Mouse (Mus musculus): Measurements from ENCODE around the gene Ppp1r14c. TPM values are rescaled to one million over a fixed set of nuclear protein-coding genes. Genes with fewer than 3 reads are reported as not detected.
"Not testable (repeated sequence)": the region's sequence is repeated elsewhere in the genome, so short reads cannot be mapped to it uniquely, and the experiment has no call there.

Ppp1r14c gene
- total RNA-seq, 1 experiment from 2014 or later = not detected

- ATAC-seq (replicated peaks; ENCODE audit: insufficient number of reproducible peaks, low FRiP score, low TSS enrichment, poor library complexity, severe bottlenecking) = not testable (repeated sequence)
Observed at GRCm38 (mm10) chr10:3446748-3447147, 80.9 kb downstream of the Ppp1r14c start.

- ATAC-seq (replicated peaks; ENCODE audit: insufficient number of reproducible peaks, low FRiP score, low TSS enrichment, poor library complexity, severe bottlenecking) = no peak
Observed at GRCm38 (mm10) chr10:3448699-3449098, 82.8 kb downstream of the Ppp1r14c start.

GRCm38 (mm10) chr10:3451930-3452329 lies 86.1 kb downstream of the Ppp1r14c start:
- no peak for ATAC-seq (replicated peaks; ENCODE audit: insufficient number of reproducible peaks, low FRiP score, low TSS enrichment, poor library complexity, severe bottlenecking)

- ATAC-seq (replicated peaks; ENCODE audit: insufficient number of reproducible peaks, low FRiP score, low TSS enrichment, poor library complexity, severe bottlenecking) = no peak
Observed at GRCm38 (mm10) chr10:3452822-3453475, 87.1 kb downstream of the Ppp1r14c start.

GRCm38 (mm10) chr10:3458686-3459085 lies 92.8 kb downstream of the Ppp1r14c start:
- no peak for ATAC-seq (replicated peaks; ENCODE audit: insufficient number of reproducible peaks, low FRiP score, low TSS enrichment, poor library complexity, severe bottlenecking)

GRCm38 (mm10) chr10:3460841-3461240 lies 95.0 kb downstream of the Ppp1r14c start:
- no peak for ATAC-seq (replicated peaks; ENCODE audit: insufficient number of reproducible peaks, low FRiP score, low TSS enrichment, poor library complexity, severe bottlenecking)

GRCm38 (mm10) chr10:3466135-3466626 lies 100.3 kb downstream of the Ppp1r14c start:
- ATAC-seq (replicated peaks; ENCODE audit: insufficient number of reproducible peaks, low FRiP score, low TSS enrichment, poor library complexity, severe bottlenecking) = no peak

- no peak for ATAC-seq (replicated peaks; ENCODE audit: insufficient number of reproducible peaks, low FRiP score, low TSS enrichment, poor library complexity, severe bottlenecking)
Observed at GRCm38 (mm10) chr10:3468590-3468989, 102.7 kb downstream of the Ppp1r14c start.

- ATAC-seq (replicated peaks; ENCODE audit: insufficient number of reproducible peaks, low FRiP score, low TSS enrichment, poor library complexity, severe bottlenecking) = no peak
Observed at GRCm38 (mm10) chr10:3476611-3477010, 110.8 kb downstream of the Ppp1r14c start.

GRCm38 (mm10) chr10:3479772-3480171 lies 113.9 kb downstream of the Ppp1r14c start:
- no peak for ATAC-seq (replicated peaks; ENCODE audit: insufficient number of reproducible peaks, low FRiP score, low TSS enrichment, poor library complexity, severe bottlenecking)

GRCm38 (mm10) chr10:3490052-3490451 lies 124.2 kb downstream of the Ppp1r14c start:
- no peak for ATAC-seq (replicated peaks; ENCODE audit: insufficient number of reproducible peaks, low FRiP score, low TSS enrichment, poor library complexity, severe bottlenecking)

- no peak for ATAC-seq (replicated peaks; ENCODE audit: insufficient number of reproducible peaks, low FRiP score, low TSS enrichment, poor library complexity, severe bottlenecking)
Observed at GRCm38 (mm10) chr10:3496791-3497190, 130.9 kb downstream of the Ppp1r14c start.

GRCm38 (mm10) chr10:3500846-3501245 lies 135.0 kb downstream of the Ppp1r14c start:
- not testable (repeated sequence) for ATAC-seq (replicated peaks; ENCODE audit: insufficient number of reproducible peaks, low FRiP score, low TSS enrichment, poor library complexity, severe bottlenecking)

GRCm38 (mm10) chr10:3507484-3508221 lies 141.8 kb downstream of the Ppp1r14c start:
- ATAC-seq (replicated peaks; ENCODE audit: insufficient number of reproducible peaks, low FRiP score, low TSS enrichment, poor library complexity, severe bottlenecking) = no peak

GRCm38 (mm10) chr10:3508222-3508588 lies 142.3 kb downstream of the Ppp1r14c start:
- ATAC-seq (replicated peaks; ENCODE audit: insufficient number of reproducible peaks, low FRiP score, low TSS enrichment, poor library complexity, severe bottlenecking) = no peak

- no peak for ATAC-seq (replicated peaks; ENCODE audit: insufficient number of reproducible peaks, low FRiP score, low TSS enrichment, poor library complexity, severe bottlenecking)
Observed at GRCm38 (mm10) chr10:3508746-3509145, 142.9 kb downstream of the Ppp1r14c start.

GRCm38 (mm10) chr10:3509663-3510277 lies 143.9 kb downstream of the Ppp1r14c start:
- ATAC-seq (replicated peaks; ENCODE audit: insufficient number of reproducible peaks, low FRiP score, low TSS enrichment, poor library complexity, severe bottlenecking) = no peak

GRCm38 (mm10) chr10:3510486-3510885 lies 144.6 kb downstream of the Ppp1r14c start:
- no peak for ATAC-seq (replicated peaks; ENCODE audit: insufficient number of reproducible peaks, low FRiP score, low TSS enrichment, poor library complexity, severe bottlenecking)

GRCm38 (mm10) chr10:3511401-3511800 lies 145.5 kb downstream of the Ppp1r14c start:
- ATAC-seq (replicated peaks; ENCODE audit: insufficient number of reproducible peaks, low FRiP score, low TSS enrichment, poor library complexity, severe bottlenecking) = no peak
